Mouse (Mus musculus): Measurements from ENCODE around the gene Lrmp. TPM values are rescaled to one million over a fixed set of nuclear protein-coding genes. Genes with fewer than 3 reads are reported as not detected.

Gene Lrmp
- polyA plus RNA-seq, 1 experiment from 2014 or later: 12.7 TPM

- H3K36me3 ChIP-seq: no peaks in the 10 kb centered on the region
- H3K4me2 ChIP-seq: peak within 1 kb of the TSS; percentile 91
- DNase-seq (peak; percentile 98), ATAC-seq (ENCODE audit: low read depth) (peak; percentile 99)
- peaks cover 26% of the 10 kb centered on the region for H3K4me1 ChIP-seq (replicated peaks)
- H3K4me3 ChIP-seq (replicated peaks): peak within 1 kb of the TSS; percentile 85
- peak within 1 kb of the TSS; percentile 88 for H3K27ac ChIP-seq
- WGBS (ENCODE audit: insufficient replicate concordance): under 1% methylated on average over 36 of the region's 36 CpGs
- H3K9me3 ChIP-seq (replicated peaks): no peaks in the 10 kb centered on the region
- no peaks in the 10 kb centered on the region for H3K27me3 ChIP-seq
- peak within 1 kb of the TSS; percentile 93 for H3K9ac ChIP-seq
Measured at GRCm38 (mm10) chr6:145210816-145211338, 95.4 kb downstream of the Lrmp start, which contains the start of the genes Casc1 and Etfrf1. Gene Casc1 (minus strand): TSS chr6:145211005. Gene Etfrf1 (plus strand): TSS chr6:145211134.

DNA sequence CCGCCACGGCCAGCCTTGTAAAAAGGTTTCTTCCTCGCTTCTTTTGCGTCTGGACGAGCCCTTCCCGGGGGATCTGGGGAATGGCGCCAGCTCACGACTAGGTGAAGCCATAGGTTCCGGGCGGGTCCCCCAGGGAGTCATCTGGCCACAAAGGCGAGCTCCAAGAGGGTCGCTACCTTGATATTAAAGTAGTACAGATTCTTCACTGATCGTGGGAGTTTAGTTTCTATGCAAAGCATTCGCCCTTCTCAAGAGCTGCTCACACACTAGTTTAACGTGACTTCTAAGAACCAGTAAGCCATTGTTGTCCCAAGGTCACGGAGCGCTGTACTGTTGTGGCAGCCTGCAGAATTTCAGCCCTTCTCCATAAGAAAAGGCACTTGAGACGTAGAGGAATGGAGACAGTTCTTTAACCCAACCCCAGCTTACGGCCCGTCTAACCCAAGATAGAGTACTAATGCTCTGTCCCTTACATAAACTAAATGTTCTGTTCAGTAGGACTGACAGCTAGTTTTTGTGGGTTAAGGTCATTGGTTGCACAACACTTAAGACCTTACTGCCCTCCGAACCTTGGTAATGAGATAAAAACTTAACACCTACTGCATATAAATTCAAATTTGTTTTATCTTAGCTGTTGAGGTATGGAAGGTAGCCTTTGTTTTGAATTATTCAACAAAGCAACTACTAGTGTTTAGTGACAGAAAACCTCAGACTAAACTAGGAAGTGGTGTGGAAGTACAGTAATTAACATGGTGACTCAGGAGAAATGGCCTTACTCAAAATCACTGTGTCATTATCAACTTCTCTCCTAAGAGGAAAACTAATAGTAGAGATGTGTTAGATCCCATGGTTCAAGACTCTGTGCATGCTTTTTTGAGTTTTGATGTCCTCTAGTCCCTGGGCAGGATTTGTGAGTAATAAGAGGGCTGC, 96.2 kb downstream of the Lrmp start:
- no peaks in the 10 kb centered on the region for H3K27me3 ChIP-seq
- H3K27ac ChIP-seq: peak overlapping the region; percentile 88

GRCm38 (mm10) chr6:145213916-145214315, 98.5 kb downstream of the Lrmp start:
- H3K9me3 ChIP-seq (replicated peaks): no peaks in the 10 kb centered on the region

More for the DNA sequence above, 96.2 kb downstream of the Lrmp start:
- 1% methylated on average over 21 of the region's 21 CpGs for WGBS (ENCODE audit: insufficient replicate concordance)
- no peaks in the 10 kb centered on the region for H3K36me3 ChIP-seq
- DNase-seq: peak; percentile 14
- peak overlapping the region; percentile 91 for H3K4me2 ChIP-seq
- peaks cover 26% of the 10 kb centered on the region for H3K4me1 ChIP-seq (replicated peaks)
- peak overlapping the region; percentile 85 for H3K4me3 ChIP-seq (replicated peaks)
- peak overlapping the region; percentile 93 for H3K9ac ChIP-seq
- no peak for ATAC-seq (ENCODE audit: low read depth)
- no peaks in the 10 kb centered on the region for H3K9me3 ChIP-seq (replicated peaks)

GRCm38 (mm10) chr6:145215826-145216225, 100.4 kb downstream of the Lrmp start:
- DNase-seq: no peak
- H3K27ac ChIP-seq: no peak overlapping the region
- H3K4me1 ChIP-seq (replicated peaks): peaks cover 18% of the 10 kb centered on the region
- ATAC-seq (ENCODE audit: low read depth): no peak
- H3K4me3 ChIP-seq (replicated peaks): no peak overlapping the region
- no peak overlapping the region for H3K9ac ChIP-seq
- H3K9me3 ChIP-seq (replicated peaks): no peaks in the 10 kb centered on the region
- no peaks in the 10 kb centered on the region for H3K27me3 ChIP-seq
- H3K4me2 ChIP-seq: no peak overlapping the region
- peaks cover 19% of the 10 kb centered on the region for H3K36me3 ChIP-seq
- WGBS (ENCODE audit: insufficient replicate concordance): 82% methylated on average over 3 of the region's 3 CpGs

More at GRCm38 (mm10) chr6:145213916-145214315, 98.5 kb downstream of the Lrmp start:
- 80% methylated on average over 2 of the region's 2 CpGs for WGBS (ENCODE audit: insufficient replicate concordance)
- Histone ChIP-seq H3K27me3 (no peaks in the 10 kb centered on the region), H3K4me3 (replicated peaks) (no peak overlapping the region), H3K27ac (no peak overlapping the region), H3K4me1 (replicated peaks) (peaks cover 26% of the 10 kb centered on the region), H3K9ac (no peak overlapping the region), H3K36me3 (peaks cover 8% of the 10 kb centered on the region), H3K4me2 (no peak overlapping the region)
- no peak for DNase-seq
- ATAC-seq (ENCODE audit: low read depth): no peak

GRCm38 (mm10) chr6:145224246-145224645, 108.8 kb downstream of the Lrmp start:
- 87% methylated on average over 6 of the region's 6 CpGs for WGBS (ENCODE audit: insufficient replicate concordance)
- Histone ChIP-seq H3K9me3 (replicated peaks) (no peaks in the 10 kb centered on the region), H3K4me3 (replicated peaks) (no peak overlapping the region), H3K27ac (no peak overlapping the region), H3K27me3 (no peaks in the 10 kb centered on the region), H3K9ac (no peak overlapping the region), H3K4me1 (replicated peaks) (no peaks in the 10 kb centered on the region), H3K4me2 (no peak overlapping the region), H3K36me3 (peaks cover 34% of the 10 kb centered on the region)
- DNase-seq (no peak), ATAC-seq (ENCODE audit: low read depth) (no peak)

Other genes starting within 250 kb of the Lrmp start
- gene Bcat1, start 39.5 kb upstream of the Lrmp start, polyA plus RNA-seq (2015; fragmentation: Nextera tagmentation; extraction: Ambion mirVana): 0.48 and 0.65 TPM in 2 replicates
- 0.10 and 0.13 TPM in 2 replicates for gene Casc1, start 95.4 kb downstream of the Lrmp start, polyA plus RNA-seq (2015; fragmentation: Nextera tagmentation; extraction: Ambion mirVana)
- 16.2 and 17.1 TPM in 2 replicates for gene Etfrf1, start 95.5 kb downstream of the Lrmp start, polyA plus RNA-seq (2015; fragmentation: Nextera tagmentation; extraction: Ambion mirVana)
- 55.0 and 64.1 TPM in 2 replicates for gene Kras, start 134.6 kb downstream of the Lrmp start, polyA plus RNA-seq (2015; fragmentation: Nextera tagmentation; extraction: Ambion mirVana)